8 mouse cellular contexts compared by ENCODE assay signal in genomic region chr2:174310913-174311514, GRCm38 (mm10). TPM values are rescaled to one million over a fixed set of nuclear protein-coding genes. Genes with fewer than 3 reads are reported as not detected.
DNase-seq lines count a peak whose midpoint lies in the region; ATAC-seq and TF ChIP-seq lines count a peak whose summit lies in the region.

No protein-coding gene starts in this region.

- H3K27ac ChIP-seq in embryonic facial prominence, embryonic 14.5 days (replicated peaks; ENCODE audit: low read depth, low read length): no peak overlapping the region
- no peak overlapping the region for H3K27ac ChIP-seq in hindbrain, postnatal 0 days
- 0 out of 2 replicates have a peak overlapping the region, but pooled peaks have one; percentile 45 for H3K27ac ChIP-seq in limb, embryonic 12.5 days
- no peak overlapping the region for H3K27ac ChIP-seq in midbrain, embryonic 14.5 days (replicated peaks; ENCODE audit: low read depth, low read length)

- no peaks in the 10 kb centered on the region for H3K36me3 ChIP-seq in embryonic facial prominence, embryonic 14.5 days (ENCODE audit: control insufficient read depth, insufficient read depth, low read length)
- no peaks in the 10 kb centered on the region for H3K36me3 ChIP-seq in hindbrain, postnatal 0 days (ENCODE audit: insufficient read depth, low read length)
- H3K36me3 ChIP-seq in limb, embryonic 12.5 days: no peaks in the 10 kb centered on the region
- no peaks in the 10 kb centered on the region for H3K36me3 ChIP-seq in midbrain, embryonic 14.5 days (ENCODE audit: control insufficient read depth, insufficient read depth, low read length)

- no peaks in the 10 kb centered on the region for H3K9me3 ChIP-seq in embryonic facial prominence, embryonic 14.5 days (ENCODE audit: control insufficient read depth, low read length)
- no peaks in the 10 kb centered on the region for H3K9me3 ChIP-seq in hindbrain, postnatal 0 days (ENCODE audit: low read length)
- H3K9me3 ChIP-seq in limb, embryonic 12.5 days: no peaks in the 10 kb centered on the region
- no peaks in the 10 kb centered on the region for H3K9me3 ChIP-seq in midbrain, embryonic 14.5 days (ENCODE audit: control insufficient read depth, low read length)

- peak; percentile 37 for DNase-seq in gastrocnemius, adult 18-20 months (ENCODE audit: low spot score)
- no peak for DNase-seq in gastrocnemius, adult 8-10 months (ENCODE audit: low spot score in 2 of 2)
- peak; percentile 74 for DNase-seq in MN1 (ENCODE audit: low spot score)
- DNase-seq in embryonic facial prominence, embryonic 14.5 days (ENCODE audit: low spot score): peak; percentile 87
- peak; percentile 86 for DNase-seq in hindbrain, postnatal 0 days (ENCODE audit: low spot score)
- peak; percentile 89 for DNase-seq in midbrain, embryonic 14.5 days
- peak; percentile 50 to 61 for DNase-seq in thymus, postnatal 36 days

- peak; percentile 70 for ATAC-seq in embryonic facial prominence, embryonic 14.5 days (ENCODE audit: low read depth)
- ATAC-seq in hindbrain, postnatal 0 days: peak; percentile 88
- ATAC-seq in limb, embryonic 12.5 days (ENCODE audit: insufficient number of reproducible peaks, insufficient read depth, low FRiP score, low TSS enrichment, low read depth): 0 out of 2 replicates have a peak, but pooled peaks have one; percentile 38
- peak; percentile 81; the same call in 1 of the 2 replicates for ATAC-seq in midbrain, embryonic 14.5 days (ENCODE audit: low FRiP score, low TSS enrichment)

- 0 out of 2 replicates have a peak overlapping the region, but pooled peaks have one; percentile 19 for H3K9ac ChIP-seq in embryonic facial prominence, embryonic 14.5 days (ENCODE audit: low read depth, low read length)
- no peak overlapping the region for H3K9ac ChIP-seq in hindbrain, postnatal 0 days (replicated peaks; ENCODE audit: low read length)
- H3K9ac ChIP-seq in limb, embryonic 12.5 days (replicated peaks): no peak overlapping the region
- H3K9ac ChIP-seq in midbrain, embryonic 14.5 days (replicated peaks; ENCODE audit: low read length): no peak overlapping the region

- H3K4me2 ChIP-seq in embryonic facial prominence, embryonic 14.5 days (ENCODE audit: low read depth, low read length): no peak overlapping the region
- no peak overlapping the region for H3K4me2 ChIP-seq in hindbrain, postnatal 0 days (ENCODE audit: low read depth, low read length)
- H3K4me2 ChIP-seq in limb, embryonic 12.5 days: no peak overlapping the region; the same call in 1 of the 2 replicates
- no peak overlapping the region for H3K4me2 ChIP-seq in midbrain, embryonic 14.5 days (ENCODE audit: low read length)

- no peaks in the 10 kb centered on the region for H3K27me3 ChIP-seq in embryonic facial prominence, embryonic 14.5 days (replicated peaks; ENCODE audit: control insufficient read depth, insufficient read depth, low read length)
- no peaks in the 10 kb centered on the region for H3K27me3 ChIP-seq in hindbrain, postnatal 0 days (ENCODE audit: insufficient read depth, low read length)
- H3K27me3 ChIP-seq in limb, embryonic 12.5 days: no peaks in the 10 kb centered on the region
- H3K27me3 ChIP-seq in midbrain, embryonic 14.5 days (ENCODE audit: control insufficient read depth, insufficient read depth, low read length): no peaks in the 10 kb centered on the region

- H3K4me1 ChIP-seq in embryonic facial prominence, embryonic 14.5 days (ENCODE audit: control insufficient read depth, insufficient read depth, low read length): no peaks in the 10 kb centered on the region; the same call in 1 of the 2 replicates
- H3K4me1 ChIP-seq in hindbrain, postnatal 0 days (ENCODE audit: insufficient read depth, low read length): no peaks in the 10 kb centered on the region
- H3K4me1 ChIP-seq in limb, embryonic 12.5 days (replicated peaks): peaks cover 17% of the 10 kb centered on the region
- no peaks in the 10 kb centered on the region for H3K4me1 ChIP-seq in midbrain, embryonic 14.5 days (ENCODE audit: control insufficient read depth, insufficient read depth, low read length)

- TF ChIP-seq CTCF in hindbrain, postnatal 0 days (IDR thresholded peaks at IDR 0.05; ENCODE audit: low read depth): peak; percentile 80

- H3K4me3 ChIP-seq in embryonic facial prominence, embryonic 14.5 days (ENCODE audit: low read depth, low read length): no peak overlapping the region
- no peak overlapping the region for H3K4me3 ChIP-seq in hindbrain, postnatal 0 days (ENCODE audit: low read length)
- H3K4me3 ChIP-seq in limb, embryonic 12.5 days (replicated peaks): no peak overlapping the region
- no peak overlapping the region for H3K4me3 ChIP-seq in midbrain, embryonic 14.5 days (replicated peaks; ENCODE audit: low read depth, low read length)

- WGBS in embryonic facial prominence, embryonic 14.5 days: 13% methylated on average over 7 of the region's 7 CpGs
- 11% methylated on average over 7 of the region's 7 CpGs for WGBS in hindbrain, postnatal 0 days
- 13% methylated on average over 7 of the region's 7 CpGs for WGBS in limb, embryonic 12.5 days
- 15% methylated on average over 7 of the region's 7 CpGs for WGBS in midbrain, embryonic 14.5 days

RNA-seq across cellular contexts. Expression of gene Gnas, which starts 26.9 kb away (rescaled TPM):
- total RNA-seq in gastrocnemius, adult 18-20 months (2021): 1,000 to 10,000 TPM; 1,321 to 1,349 TPM
- 1,000 to 10,000 TPM; 1,232 to 1,409 (median 1,307) TPM for total RNA-seq in gastrocnemius, adult 8-10 months (2022)
- 2,600 and 2,666 TPM in 2 replicates for polyA plus RNA-seq in embryonic facial prominence, embryonic 14.5 days (2014; fragmentation: Nextera tagmentation; extraction: Ambion mirVana)
- 1,738 and 1,782 TPM in 2 replicates for total RNA-seq in hindbrain, postnatal 0 days (2014; rRNA removed)
- polyA plus RNA-seq in hindbrain, postnatal 0 days (2015; fragmentation: Nextera tagmentation; extraction: Ambion mirVana): 1,873 and 1,902 TPM in 2 replicates
- polyA plus RNA-seq in limb, embryonic 12.5 days (2016; fragmentation: Nextera tagmentation; extraction: Ambion mirVana): 1,822 and 1,905 TPM in 2 replicates
- 1,446 and 1,495 TPM in 2 replicates for polyA plus RNA-seq in midbrain, embryonic 14.5 days (2014; fragmentation: Nextera tagmentation; extraction: Ambion mirVana)

RNA-seq across cellular contexts. Expression of gene Gm20721, which starts 35.5 kb away (rescaled TPM):
- 1 to 10 TPM; 1.9 TPM for total RNA-seq in gastrocnemius, adult 18-20 months (2021)
- 1 to 10 TPM; 1.0 to 2.2 (median 1.2) TPM for total RNA-seq in gastrocnemius, adult 8-10 months (2022)
- polyA plus RNA-seq in embryonic facial prominence, embryonic 14.5 days (2014; fragmentation: Nextera tagmentation; extraction: Ambion mirVana): 15.1 and 18.1 TPM in 2 replicates
- total RNA-seq in hindbrain, postnatal 0 days (2014; rRNA removed): not detected in 2 replicates
- 13.4 and 19.4 TPM in 2 replicates for polyA plus RNA-seq in hindbrain, postnatal 0 days (2015; fragmentation: Nextera tagmentation; extraction: Ambion mirVana)
- 19.9 and 22.9 TPM in 2 replicates for polyA plus RNA-seq in limb, embryonic 12.5 days (2016; fragmentation: Nextera tagmentation; extraction: Ambion mirVana)
- polyA plus RNA-seq in midbrain, embryonic 14.5 days (2014; fragmentation: Nextera tagmentation; extraction: Ambion mirVana): 6.4 and 7.5 TPM in 2 replicates

Comparison
In these comparisons a context has a peak if more than half of its experiments do, and no peak if none do; other contexts are left out.
1. DNase-seq: peak in gastrocnemius, adult 18-20 months (single experiment), MN1 (single experiment), embryonic facial prominence, embryonic 14.5 days (single experiment), hindbrain, postnatal 0 days (single experiment), midbrain, embryonic 14.5 days (single experiment) and thymus, postnatal 36 days (2 of 2); none in gastrocnemius, adult 8-10 months (0 of 2).
2. ATAC-seq: peak in every context shown above with its lines; median percentile 88 in hindbrain, postnatal 0 days; 81 in midbrain, embryonic 14.5 days; 70 in embryonic facial prominence, embryonic 14.5 days; 38 in limb, embryonic 12.5 days.